Mouse (Mus musculus): ENCODE data around the gene Ano5.

Ano5 gene

DNA sequence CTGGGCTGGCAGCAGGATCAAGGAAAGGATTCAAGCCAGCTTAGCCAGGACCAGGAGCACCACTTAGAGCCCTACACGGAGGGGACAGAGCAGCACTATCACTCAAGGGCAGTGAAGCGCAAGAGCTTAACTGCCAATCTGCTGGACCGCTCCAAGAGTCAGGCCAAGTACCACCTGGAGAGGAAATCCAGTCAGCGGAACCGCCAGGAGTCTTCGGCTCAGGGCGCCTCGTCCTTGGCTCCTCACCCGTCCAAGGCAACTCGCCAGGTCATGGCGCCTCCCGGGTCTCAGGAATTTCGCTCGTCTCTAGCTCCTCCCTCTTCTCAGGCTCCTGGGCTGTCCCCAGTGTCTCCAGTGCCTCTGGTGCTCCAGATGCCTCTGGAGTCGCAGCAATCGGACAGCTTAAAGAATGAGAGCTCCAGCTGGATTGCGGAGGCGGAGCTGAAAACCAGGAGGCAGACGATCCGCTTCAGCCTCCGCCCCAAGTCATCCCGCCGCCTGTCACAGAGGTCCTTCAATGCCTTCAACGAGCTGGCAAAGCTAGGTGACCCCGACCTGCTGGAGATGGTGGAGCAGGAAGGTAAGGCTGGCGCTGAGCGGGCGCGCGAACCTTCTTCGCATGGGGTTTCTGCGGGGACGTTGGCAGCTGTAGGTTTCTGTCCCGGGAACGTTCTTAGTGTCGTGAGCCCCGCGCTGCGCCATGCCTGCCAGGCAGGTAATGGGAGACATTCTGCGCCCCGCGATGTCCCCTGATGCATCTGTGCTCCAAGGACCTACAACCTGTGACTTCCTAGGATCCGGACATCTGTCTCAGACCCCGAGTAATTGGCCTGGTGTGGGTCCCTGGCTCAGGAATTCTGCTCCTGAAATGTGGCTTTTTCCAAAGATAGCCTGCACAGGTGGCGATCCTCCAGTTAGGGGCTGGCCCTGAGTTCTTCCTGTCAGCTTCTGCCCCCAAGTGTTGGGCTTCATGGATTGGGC, at the start of gene Ano5:
TSS of gene Ano5 (plus strand) at position 359 of the 981 bp plus-strand sequence.
- peak; percentile 59 for DNase-seq (ENCODE audit: low spot score)

- no peak for DNase-seq (ENCODE audit: low spot score)
Measured at GRCm38 (mm10) chr7:51499396-51499795, 11.4 kb upstream of the Ano5 start.

DNA sequence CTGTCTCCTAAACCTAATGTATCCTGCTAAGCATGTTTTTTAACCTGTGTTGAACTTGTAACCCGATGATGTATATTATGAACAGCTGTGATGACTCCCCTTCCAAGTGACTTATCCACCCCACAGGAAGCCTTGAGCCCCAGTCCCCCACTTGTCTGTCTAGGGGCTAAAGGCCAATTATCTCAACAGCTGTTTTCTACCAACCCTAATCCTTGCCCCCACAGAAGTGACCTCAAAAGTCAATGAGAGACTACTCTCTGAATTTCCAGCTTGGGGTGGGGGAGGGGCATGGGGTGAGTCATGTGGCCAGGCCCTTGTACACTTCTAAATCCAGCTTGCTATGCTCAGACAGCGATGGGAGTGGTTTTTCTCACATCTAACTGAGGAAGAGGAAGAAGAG, 6.9 kb upstream of the Ano5 start:
- no peak for DNase-seq (ENCODE audit: low spot score)

GRCm38 (mm10) chr7:51510147-51510546, 682 bp upstream of the Ano5 start:
- DNase-seq (ENCODE audit: low spot score), result no peak

DNA sequence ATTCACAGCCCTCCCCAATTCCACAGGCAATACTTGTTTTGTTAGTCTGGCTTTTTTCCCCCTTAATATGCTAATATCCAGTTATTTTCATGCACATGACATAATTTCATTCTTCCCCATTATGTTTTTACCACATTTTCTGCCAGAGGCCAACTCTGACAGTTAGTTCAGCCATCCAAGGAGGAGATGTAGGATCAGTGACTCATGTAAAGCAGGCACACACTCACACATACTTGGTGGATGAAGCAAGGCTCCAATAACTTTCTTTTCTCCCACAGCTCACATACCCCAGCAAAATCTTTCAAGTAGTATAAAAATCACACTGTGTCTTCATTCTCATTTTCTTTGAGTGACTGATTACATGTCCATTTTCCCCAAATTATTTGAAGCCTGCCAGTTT, 28.5 kb downstream of the Ano5 start:
- DNase-seq (ENCODE audit: low spot score), result no peak

GRCm38 (mm10) chr7:51540736-51541135, 29.9 kb downstream of the Ano5 start:
- DNase-seq (ENCODE audit: low spot score), result no peak

- DNase-seq (ENCODE audit: low spot score), result no peak
Measured at GRCm38 (mm10) chr7:51600021-51600420, 89.2 kb downstream of the Ano5 start.

GRCm38 (mm10) chr7:51603741-51604140, 92.9 kb downstream of the Ano5 start:
- DNase-seq (ENCODE audit: low spot score), result no peak

DNA sequence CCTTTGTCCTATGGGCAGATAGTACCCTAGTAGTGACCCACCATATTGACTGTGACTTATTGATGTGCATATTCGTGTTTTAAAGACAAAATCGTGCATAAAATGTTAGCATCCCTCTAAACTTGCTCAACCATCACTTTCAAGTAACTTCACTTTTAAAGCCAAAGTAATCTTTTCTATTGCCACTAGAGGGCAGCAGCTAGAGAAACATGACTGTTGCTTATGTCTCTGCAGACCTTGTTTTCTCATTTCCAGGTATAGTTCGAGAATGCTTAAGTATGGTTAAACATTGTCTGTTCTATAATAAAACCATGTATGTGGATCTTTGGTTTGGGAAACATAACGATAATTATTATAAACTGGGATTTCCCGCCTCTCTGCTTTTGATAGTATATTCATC, 103.6 kb downstream of the Ano5 start:
- DNase-seq (ENCODE audit: low spot score), result no peak

GRCm38 (mm10) chr7:51617941-51618340, 107.1 kb downstream of the Ano5 start:
- DNase-seq (ENCODE audit: low spot score), result no peak

GRCm38 (mm10) chr7:51618412-51618811, 107.6 kb downstream of the Ano5 start:
- no peak for DNase-seq (ENCODE audit: low spot score)

DNA sequence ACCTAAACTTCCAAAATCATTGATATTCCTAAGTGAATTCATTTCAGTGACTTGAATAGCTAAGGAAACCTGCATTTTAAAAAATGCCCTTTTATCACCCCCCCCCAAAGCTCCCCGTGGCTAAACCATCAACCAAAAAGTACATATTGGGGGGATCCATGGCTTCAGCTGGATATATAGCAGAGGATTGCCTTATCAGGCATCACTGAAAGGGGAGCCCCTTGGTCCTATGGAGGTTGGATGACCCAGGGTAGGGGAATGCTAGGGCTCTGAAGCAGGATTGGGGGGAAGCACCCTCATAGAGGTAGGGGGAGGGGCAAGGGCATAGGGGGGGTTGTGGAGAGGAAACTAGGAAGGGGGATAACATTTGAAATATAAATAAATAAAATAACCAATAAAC, 109.1 kb downstream of the Ano5 start:
- DNase-seq (ENCODE audit: low spot score), result no peak

DNA sequence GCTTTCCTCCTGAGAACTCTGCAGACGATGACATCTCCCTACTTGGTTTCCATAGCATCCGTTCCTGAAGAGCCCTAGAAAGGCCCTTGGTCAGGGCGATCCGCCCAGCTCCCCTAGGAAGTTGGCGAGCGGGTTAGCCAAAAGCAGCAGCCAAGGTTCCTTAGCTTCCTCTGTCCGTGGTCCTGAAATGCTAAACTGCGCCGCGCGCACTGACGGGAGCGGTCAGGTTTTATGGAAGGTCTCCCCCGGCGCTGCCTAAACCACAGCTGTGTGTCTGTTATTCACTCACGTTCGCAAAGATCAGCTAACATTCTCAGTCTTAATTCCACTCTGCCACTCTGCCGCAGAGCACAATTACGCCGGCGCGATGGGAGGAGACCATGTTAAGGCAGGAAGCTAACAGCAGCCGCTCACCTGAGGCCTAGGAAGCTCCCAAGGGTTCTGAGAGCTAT, 110.9 kb downstream of the Ano5 start, which contains the start of gene Slc17a6:
TSS of gene Slc17a6 (plus strand) at position 313 of the 452 bp plus-strand sequence.
- peak; percentile 6 for DNase-seq (ENCODE audit: low spot score)

- DNase-seq (ENCODE audit: low spot score), result no peak
Measured at GRCm38 (mm10) chr7:51622196-51622595, 111.4 kb downstream of the Ano5 start.

DNA sequence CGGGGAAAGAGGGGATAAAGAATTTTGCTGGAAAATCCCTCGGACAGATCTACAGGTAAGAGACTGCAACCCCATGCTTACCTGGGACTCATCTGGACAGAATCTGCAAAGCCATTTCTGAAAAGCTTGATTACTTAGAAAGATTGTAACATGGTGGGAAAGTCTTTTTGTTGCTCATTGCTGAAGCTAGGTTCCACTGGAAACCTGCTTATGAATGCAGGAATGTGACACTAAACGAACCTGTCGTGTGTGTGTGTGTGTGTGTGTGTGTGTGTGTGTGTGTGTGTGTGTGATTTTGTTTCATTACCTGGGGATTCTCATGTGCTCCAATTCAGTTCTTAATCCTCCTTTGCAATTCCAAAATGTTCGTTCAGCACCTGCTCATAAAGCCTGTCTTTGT, 111.8 kb downstream of the Ano5 start:
- DNase-seq (ENCODE audit: low spot score), result no peak

GRCm38 (mm10) chr7:51624336-51624897, 113.6 kb downstream of the Ano5 start:
- DNase-seq (ENCODE audit: low spot score), result no peak

DNA sequence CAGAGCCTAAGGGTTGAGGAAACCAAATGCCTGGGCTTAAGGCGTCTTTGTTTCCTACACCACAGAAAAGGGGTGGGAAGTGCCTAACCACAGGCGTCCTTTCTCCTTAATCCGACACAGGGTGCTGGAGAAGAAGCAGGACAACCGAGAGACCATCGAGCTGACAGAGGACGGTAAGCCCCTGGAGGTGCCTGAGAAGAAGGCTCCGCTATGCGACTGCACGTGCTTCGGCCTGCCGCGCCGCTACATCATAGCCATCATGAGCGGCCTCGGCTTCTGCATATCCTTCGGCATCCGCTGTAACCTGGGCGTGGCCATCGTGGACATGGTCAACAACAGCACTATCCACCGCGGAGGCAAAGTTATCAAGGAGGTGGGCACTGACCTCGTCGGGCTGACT, 114.3 kb downstream of the Ano5 start:
- no peak for DNase-seq (ENCODE audit: low spot score)

DNA sequence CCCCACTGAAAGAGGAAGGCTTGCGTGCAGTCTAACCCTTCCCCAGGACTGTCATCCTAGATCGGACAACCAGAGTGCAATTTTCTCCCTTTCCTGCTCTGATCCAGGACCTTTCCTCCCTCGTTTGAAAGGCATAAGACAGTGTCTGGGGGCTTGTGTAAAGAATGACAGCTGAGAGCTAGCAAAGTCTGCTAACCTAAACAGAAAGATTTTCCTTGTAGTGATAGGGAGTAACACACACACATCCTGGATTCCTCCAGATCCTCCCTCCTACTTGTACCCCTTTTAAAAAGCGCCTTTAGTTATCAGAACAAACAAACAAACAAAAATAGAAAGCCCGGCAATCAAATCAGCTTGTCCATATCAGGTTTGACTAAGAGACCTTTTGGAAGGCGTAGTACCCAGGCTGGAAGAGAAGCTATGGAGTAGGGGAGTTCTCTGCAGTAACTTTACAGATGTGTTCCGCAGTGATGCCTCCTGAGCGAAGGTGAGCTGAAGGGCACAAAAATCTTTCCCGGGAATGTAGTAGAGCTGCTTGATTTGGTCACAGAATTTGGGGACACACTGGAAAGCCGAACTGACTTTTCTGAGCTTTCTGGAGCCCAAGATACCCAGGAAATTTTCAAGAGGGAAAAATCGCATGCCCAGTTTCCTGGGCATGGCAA, 114.9 kb downstream of the Ano5 start:
- DNase-seq (ENCODE audit: low spot score), result no peak

DNA sequence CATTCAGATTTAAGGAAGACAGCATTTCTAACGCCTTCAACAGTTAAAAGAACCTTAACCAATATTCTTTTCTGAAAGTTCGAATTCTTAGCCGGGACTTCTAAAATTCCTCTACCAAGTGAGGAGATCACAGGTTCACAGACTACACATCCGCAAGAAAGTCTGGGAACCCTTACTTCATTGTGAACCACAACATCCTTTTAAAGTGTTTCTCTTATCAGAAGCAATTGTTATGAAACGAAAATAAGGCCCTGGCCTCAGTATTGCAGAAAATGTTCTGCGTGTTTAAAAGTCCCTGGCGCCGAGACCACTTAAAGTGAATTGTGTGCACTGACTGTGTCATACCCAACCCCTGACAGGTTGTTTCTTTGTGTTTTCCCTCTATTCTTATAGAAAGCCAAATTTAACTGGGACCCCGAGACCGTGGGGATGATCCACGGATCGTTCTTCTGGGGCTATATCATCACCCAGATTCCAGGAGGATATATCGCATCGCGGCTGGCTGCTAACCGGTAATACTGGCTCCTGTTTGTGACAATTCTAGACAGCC, 115.7 kb downstream of the Ano5 start:
- DNase-seq (ENCODE audit: low spot score), result no peak

GRCm38 (mm10) chr7:51627001-51627631, 116.3 kb downstream of the Ano5 start:
- no peak for DNase-seq (ENCODE audit: low spot score)

DNA sequence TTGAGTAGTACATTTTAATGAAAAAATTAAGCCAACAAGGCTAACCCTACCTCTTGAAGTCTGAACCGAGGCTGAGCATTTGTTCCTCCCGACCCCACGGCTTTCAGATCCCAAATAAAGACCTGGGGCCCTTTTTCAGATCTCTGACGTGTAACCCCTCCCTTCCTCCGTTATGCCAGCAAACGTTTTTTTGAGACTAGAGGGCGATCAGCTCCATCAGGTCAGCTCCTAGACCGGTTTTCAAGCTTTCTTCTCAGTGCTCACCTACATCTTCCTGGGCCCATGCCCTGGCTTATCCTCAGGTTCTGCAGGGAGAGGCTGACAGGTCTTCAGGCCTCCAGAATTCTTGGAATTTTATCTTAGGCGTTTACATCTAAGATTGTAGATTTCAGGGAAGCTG, 116.8 kb downstream of the Ano5 start:
- DNase-seq (ENCODE audit: low spot score), result no peak

GRCm38 (mm10) chr7:51628349-51628748, 117.5 kb downstream of the Ano5 start:
- no peak for DNase-seq (ENCODE audit: low spot score)
